Mouse (Mus musculus): ENCODE data around the gene Slc35c2.

The Slc35c2 gene

DNA sequence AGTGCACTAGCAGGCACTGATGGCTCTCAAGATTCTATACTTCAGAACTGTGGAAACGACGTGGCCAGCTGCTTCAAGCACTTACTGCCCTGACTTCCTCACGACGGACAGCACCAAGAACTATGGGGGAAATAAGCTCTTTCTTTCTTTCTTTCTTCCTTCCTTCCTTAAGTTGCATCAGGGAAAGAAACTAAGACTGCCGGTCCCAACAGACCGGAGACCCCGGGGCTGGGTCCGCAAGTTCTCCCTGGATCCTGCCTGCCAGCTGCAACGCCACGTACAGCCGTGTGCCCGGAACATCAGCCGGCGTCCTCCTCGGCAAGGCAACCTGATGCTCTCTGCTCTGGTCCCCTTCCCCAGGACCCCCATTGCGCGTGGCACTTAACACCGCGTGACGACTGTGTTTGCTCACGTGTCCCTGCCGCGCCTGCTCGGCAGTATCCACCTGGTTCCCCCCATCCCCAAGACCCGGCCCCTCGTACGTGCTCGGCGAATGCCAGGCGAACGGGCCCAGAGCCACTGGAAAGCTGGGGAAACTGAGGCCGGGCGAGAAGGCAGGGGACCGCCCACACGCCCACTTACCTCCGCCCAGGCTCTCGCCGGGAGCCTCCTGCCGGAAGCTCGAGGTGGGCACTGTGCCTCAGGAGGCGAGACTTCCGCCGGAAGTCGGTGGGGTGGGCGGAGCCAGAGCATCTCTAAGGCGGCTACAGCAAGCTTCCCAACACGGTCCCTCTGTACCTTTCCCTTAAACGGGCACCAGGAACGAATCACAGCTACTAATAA, at the start of gene Slc35c2:
TSS of gene Slc35c2 (minus strand) at position 668 of the 783 bp plus-strand sequence.
- DNase-seq (ENCODE audit: low spot score) = peak; percentile 91

GRCm38 (mm10) chr2:165337191-165337590, 49.5 kb upstream of the Slc35c2 start:
- DNase-seq (ENCODE audit: low spot score) = peak; percentile 64

DNA sequence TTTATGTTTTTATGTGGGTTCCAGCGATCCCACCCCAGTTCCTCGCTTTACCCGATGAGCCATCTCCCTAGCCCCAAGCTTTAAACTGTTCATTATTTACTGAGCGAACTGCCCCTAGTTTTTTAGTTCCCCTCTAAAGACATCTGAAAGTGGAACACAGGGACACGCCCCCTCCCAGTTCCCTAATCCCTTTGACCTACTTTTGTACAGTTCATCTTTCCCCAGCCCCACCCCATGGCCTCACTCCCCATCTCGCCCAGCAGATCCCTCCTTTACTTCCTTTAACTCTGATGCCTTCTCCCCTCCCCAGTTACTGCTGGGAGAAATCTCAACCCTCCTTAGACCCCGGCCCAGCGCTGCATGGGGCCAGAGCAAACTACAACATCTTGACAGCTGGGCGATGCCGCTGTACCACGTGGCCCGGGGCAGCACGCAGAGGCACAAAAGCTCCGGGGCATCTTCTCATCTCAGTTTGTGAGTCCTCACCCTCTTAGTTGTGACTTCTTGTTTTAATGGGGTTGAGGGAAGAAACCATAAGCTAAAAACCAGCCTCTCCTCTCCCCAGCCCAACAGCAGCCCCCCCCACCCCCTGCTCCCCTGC, 45.0 kb upstream of the Slc35c2 start:
- DNase-seq (ENCODE audit: low spot score) = peak; percentile 49

DNA sequence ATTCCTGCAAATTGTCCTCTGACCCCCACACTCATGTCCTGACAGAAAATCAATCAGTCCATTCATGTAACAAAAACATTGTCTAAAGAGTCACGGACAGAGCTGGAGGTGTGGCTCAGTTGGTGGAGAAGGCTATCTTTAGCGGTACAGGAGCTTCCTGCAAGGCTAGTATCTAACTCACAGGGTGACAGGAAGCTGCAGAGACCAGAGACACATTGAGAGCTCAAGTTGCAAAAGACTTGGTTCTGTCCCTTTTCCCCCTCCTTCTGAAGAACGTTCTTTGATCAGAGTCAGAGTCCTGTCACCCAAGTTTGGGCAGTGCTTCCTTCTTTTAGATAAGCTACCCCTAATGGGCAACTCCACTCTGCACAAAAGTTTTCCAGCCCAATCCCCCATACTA, 42.0 kb upstream of the Slc35c2 start:
- DNase-seq (ENCODE audit: low spot score) = no peak

DNA sequence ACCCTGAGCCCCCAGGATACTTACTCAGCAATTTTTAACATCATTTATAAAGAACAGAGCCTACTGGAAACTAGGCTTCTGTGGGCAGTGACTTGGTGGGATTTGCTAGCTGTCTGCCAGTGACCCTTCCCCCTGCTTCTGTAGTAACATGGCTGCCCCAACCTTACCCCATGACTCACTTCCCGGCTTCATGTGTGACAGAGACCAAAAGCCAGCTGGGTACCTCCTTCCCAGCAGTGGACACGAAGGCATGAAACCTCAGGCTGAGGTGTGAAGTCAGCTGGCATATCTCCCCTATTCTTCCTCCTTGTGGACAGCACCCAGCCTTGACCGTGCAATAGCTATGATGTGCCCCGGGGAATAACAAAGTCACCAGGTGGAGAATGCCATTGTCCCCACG, 41.1 kb upstream of the Slc35c2 start:
- no peak for DNase-seq (ENCODE audit: low spot score)

DNA sequence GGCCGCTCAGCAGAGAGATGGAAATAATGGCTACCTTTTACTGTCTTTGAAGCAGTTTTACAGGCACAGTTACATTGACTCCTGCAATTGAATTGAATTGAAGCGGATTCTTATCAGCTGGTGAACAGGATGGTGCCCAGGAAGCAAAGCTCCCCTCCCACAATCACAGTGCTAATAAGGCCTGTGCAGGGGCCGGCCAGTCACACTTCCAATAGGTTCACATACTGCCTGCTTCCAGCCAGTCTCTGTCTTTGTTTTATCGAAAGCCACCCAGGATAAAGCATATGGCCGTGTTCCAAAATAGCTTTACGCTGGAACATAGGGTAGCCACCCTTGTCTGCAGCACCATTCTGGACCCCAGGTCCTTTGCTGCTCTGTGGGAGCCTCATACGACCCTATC, 39.7 kb upstream of the Slc35c2 start:
- no peak for DNase-seq (ENCODE audit: low spot score)

DNA sequence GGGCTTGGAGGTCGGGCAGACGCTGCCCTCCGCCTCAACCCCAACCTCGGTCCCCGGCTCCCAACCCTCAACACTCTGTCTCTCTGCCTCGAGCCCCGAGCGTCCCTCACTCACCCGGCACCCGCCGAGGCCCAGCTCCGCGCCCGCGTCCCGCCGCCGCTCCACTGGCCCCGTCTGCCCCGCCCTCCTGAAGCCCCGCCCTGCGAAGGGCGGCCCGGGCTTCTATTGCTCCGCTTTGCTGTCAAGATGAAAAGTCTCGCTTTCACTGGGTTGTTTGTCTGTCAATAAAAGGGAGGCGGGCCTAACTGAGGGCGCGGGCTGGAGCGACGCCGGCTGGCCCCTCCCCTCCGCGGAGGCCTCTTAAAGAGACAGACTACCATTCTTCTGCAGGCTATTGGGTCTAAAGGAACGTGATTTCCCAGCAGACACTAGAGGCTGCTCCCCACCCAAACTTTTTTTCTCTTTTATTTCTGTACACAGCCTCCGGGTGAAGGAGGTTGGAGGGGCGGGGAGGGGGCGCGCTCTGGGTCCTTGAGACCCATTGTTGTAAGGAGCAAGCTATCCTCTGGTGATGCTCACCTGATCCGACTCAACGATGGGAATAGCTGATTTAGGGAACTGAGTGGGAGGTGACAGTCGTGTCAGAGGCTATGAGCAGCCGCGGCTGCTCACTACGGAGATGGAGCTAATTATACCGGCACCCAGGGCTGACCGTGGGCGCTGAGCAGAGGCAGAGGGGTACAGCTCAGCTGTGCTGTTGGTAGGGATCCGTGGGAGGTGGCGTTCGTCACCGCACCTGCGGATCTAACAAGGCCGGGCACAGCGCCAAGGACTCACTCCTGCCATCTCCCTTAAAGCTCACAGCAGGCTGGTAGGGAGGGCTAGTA, 38.9 kb upstream of the Slc35c2 start, which contains the start of gene Elmo2:
TSS of gene Elmo2 (minus strand) at position 176 of the 887 bp plus-strand sequence.
- DNase-seq (ENCODE audit: low spot score) = peak; percentile 99

GRCm38 (mm10) chr2:165325521-165326303, 38.0 kb upstream of the Slc35c2 start:
- DNase-seq (ENCODE audit: low spot score) = no peak

DNA sequence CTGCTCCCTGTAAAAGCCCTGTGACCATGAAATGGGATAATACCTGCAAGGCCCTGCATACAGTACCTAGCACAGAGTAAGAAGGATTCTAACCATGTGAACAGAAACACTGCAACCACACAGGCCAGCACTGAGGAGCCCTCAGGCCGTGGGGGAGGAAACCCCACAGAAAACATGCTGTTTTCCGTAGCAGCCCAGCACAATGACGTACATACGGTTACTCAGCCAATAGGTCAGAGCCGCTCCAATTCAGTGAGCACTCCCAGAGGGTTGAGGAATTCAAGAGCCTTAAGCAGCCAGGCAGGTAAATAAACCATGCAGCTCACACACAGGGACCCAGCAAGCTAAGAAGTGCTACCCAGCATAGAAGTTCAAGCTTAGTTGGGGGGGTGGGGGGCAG, 36.3 kb upstream of the Slc35c2 start:
- DNase-seq (ENCODE audit: low spot score) = peak; percentile 67

DNA sequence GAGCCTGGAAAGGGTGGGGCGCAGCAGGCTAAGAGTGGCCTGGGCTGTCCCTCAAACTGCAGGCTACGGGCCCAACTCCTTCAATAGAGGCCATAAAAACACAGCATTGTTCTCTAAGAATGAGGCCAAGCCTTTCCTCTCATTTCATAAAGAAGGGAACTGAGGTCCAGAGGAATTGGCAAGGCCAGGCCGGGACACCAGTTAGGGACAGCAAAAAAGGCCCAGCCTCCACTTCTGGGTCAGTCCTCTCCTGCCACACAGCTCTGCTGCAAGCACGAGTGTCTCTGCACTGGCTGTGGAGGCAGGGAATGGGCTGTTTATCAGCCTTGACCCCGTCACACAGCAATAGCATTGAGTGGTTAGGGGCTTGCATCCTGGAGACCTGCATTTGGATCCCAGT, 35.8 kb upstream of the Slc35c2 start:
- DNase-seq (ENCODE audit: low spot score) = no peak

GRCm38 (mm10) chr2:165321981-165322735, 34.5 kb upstream of the Slc35c2 start:
- DNase-seq (ENCODE audit: low spot score) = no peak

GRCm38 (mm10) chr2:165321381-165321888, 33.8 kb upstream of the Slc35c2 start:
- peak; percentile 43 for DNase-seq (ENCODE audit: low spot score)

GRCm38 (mm10) chr2:165320531-165321150, 33.0 kb upstream of the Slc35c2 start:
- DNase-seq (ENCODE audit: low spot score) = peak; percentile 56

DNA sequence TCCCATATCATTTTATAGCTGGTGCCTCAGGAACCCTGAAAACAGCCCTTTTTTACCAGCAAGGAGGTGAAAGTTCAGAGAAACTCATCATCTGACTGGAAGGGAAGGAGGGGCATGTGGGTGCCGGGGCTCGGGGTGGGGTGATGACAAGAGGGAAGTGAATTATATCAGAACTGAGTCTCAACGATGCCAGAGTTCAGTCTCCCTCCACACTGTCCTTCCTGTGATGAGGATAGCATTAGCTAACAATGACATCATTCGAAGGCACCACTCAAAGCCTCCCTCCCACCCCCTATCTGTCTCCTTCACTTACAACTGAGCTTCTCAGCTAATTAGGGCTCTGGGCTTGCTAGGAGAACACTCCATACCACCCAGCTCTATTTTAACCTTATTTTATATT, 31.8 kb upstream of the Slc35c2 start:
- peak; percentile 38 for DNase-seq (ENCODE audit: low spot score)

GRCm38 (mm10) chr2:165318941-165319340, 31.3 kb upstream of the Slc35c2 start:
- DNase-seq (ENCODE audit: low spot score) = no peak

DNA sequence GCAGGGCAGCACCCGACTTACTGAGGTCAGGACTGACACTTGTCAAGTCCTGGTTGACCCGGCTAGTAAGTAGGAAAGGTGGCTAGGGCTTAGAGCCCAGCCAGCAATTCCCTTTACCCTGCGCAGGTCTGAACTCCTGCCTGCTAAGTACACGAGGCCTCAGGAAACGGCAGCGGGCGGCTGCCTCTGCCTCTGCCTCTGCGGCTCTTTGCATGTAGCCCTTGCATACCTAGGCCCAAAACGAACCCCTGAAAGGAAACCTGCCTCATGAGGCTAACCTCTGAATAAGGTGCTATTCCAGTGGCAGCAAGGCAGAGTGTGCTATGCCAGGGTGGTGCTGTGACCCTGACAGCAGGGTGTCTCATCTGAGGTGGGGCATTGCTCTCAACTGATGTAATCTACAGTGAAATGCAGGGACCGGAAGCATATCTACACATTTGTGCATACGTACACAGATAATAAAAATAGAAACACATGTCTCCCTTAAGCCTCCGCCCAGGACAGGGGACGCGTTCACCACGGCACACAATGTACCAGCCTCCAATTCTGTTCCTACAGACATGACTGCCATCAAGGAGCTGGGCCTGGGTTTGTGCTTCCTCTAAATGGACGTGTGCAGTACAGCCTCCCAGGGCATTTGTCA, 30.1 kb upstream of the Slc35c2 start:
- DNase-seq (ENCODE audit: low spot score) = no peak

DNA sequence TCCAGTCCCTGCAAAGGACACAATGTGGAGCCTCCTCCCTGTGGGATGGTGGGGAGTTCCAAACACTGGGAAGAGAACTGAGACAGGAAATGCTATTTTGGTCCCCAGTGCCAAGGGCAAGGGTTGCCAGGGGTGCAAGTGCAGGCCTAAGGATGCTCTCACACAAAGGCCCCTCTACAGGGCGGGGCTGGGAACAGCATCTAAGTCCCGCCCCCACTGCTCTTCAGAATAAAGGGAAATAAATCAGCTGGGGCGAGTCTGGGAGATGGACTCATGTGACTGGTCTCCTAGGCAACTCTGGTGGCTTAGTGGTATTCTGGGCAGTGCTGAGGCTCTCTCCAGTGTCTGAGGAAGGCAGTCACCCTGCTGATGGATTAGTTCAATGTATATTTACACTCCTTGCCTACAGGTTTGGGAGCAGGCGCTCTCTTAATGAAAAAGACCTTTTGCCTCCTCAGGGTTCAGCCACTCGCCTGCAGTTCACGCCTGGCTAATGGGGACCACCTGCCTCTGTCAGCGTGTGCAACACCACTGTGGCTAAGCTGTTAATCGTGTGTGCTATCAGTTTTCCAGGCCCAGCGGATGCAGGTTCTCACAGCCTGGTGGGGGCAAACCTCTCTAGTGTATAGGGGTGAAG, 29.3 kb upstream of the Slc35c2 start:
- peak; percentile 77 for DNase-seq (ENCODE audit: low spot score)

DNA sequence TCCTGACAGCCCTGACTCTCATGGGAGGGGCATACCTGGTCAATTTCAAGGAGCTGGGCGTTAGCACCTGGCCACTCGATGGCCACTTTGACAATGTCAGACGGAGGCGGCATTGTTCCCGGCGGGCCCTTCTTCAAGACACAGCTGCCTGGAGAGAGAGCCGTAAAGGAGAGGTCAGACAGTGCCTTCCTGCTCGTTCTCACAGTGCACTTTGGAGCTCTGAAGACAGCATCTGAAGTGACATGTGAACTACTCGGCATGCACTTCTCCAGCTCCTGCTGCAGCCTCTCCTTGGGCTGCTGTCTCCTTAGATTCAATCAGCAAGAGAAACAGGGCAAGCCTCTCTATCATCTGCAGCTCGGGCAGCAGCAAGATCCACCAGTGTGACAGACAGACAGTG, 28.5 kb upstream of the Slc35c2 start:
- no peak for DNase-seq (ENCODE audit: low spot score)

DNA sequence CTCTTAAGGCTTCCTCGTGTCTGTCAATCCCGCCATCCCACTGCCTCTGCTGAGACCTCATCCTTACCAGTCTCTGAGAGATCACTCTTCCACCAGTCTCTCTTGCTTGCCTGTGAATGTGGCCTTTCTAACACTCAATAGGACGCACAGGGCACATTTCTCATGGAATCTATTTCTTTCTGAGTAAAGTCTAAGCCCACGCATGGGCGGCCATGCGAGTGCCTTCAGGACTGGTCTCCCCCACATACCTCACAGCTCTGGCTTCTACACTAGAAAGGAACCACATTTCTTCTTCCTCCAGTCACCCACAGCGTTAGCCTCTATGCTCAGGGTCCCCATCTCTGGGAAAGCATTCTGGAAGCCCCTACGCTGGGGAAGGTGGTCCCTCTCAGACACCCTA, 26.5 kb upstream of the Slc35c2 start:
- no peak for DNase-seq (ENCODE audit: low spot score)
